Mouse (Mus musculus) heart, adult 2 months (tissue): ENCODE results near the gene Exoc1. TPM values are rescaled to one million over a fixed set of nuclear protein-coding genes. Genes with fewer than 3 reads are reported as not detected.
A peak's percentile ranks its signal among the peaks of the same experiment; 100 is the strongest.

Experiments used
- DNase-seq, 2 experiments: peaks; one replicate each; pipeline ENCODE4 v3.0.0; 2021
- H3K27ac ChIP-seq: fragments of 200-600 bp; 2 replicates; pipeline ENCODE4 v1.8.1; 2022
- H3K27me3 ChIP-seq: fragments of 200-500 bp; 2 replicates; pipeline ENCODE4 v1.6.1; 2012; ENCODE audit warnings: mild to moderate bottlenecking, low read length, inconsistent platforms, mixed read lengths; ENCODE audit not compliant: control insufficient read depth, insufficient read depth
- H3K36me3 ChIP-seq: fragments of 200-500 bp; 2 replicates; pipeline ENCODE4 v1.6.1; 2012; ENCODE audit warnings: low read length, inconsistent platforms; ENCODE audit not compliant: control insufficient read depth, insufficient read depth
- H3K4me1 ChIP-seq: fragments of 200-500 bp; 2 replicates; pipeline ENCODE4 v1.6.1; 2011; ENCODE audit warnings: low read length; ENCODE audit not compliant: control insufficient read depth, insufficient read depth
- H3K4me3 ChIP-seq: fragments of 200-600 bp; 2 replicates; pipeline ENCODE4 v1.8.1; 2022
- H3K79me2 ChIP-seq: fragments of 200-500 bp; replicated peaks from 2 replicates; pipeline ENCODE4 v1.6.1; 2012; ENCODE audit warnings: mild to moderate bottlenecking, inconsistent platforms, low read length, moderate library complexity, mixed read lengths; ENCODE audit not compliant: control insufficient read depth, insufficient read depth
- H3K9ac ChIP-seq: fragments of 200-500 bp; 2 replicates; pipeline ENCODE4 v1.6.1; 2012; ENCODE audit warnings: low read depth, mild to moderate bottlenecking, control low read depth, inconsistent platforms, low read length, mixed read lengths
- CTCF ChIP-seq: fragments of 200-600 bp; IDR thresholded peaks from 2 replicates; pipeline ENCODE4 v1.8.1; 2022; ENCODE audit warnings: antibody characterized with exemption, mild to moderate bottlenecking, moderate library complexity
- EP300 ChIP-seq: fragments of 200-500 bp; IDR thresholded peaks from 2 replicates; pipeline ENCODE4 v1.6.1; 2011; ENCODE audit warnings: low read depth, low read length, control low read depth; ENCODE audit not compliant: insufficient read depth
- POLR2A ChIP-seq: fragments of 200-500 bp; IDR thresholded peaks from 2 replicates; pipeline ENCODE4 v1.6.1; 2011; ENCODE audit warnings: mild to moderate bottlenecking, low read depth, low read length, control low read depth; ENCODE audit not compliant: insufficient read depth
- WGBS: fragments of 180-500 bp; shearing (Covaris S2); methylation state at CpG from one replicate; pipeline ENCODE4 v1.1.7; 2018; 5-methylcytosine and 5-hydroxymethylcytosine counted together
- intact Hi-C: fragments of 180-260 bp; cut with DNase I; formaldehyde crosslinking; loops from one replicate; pipeline ENCODE4 v1.15.1; 2025
- polyA plus RNA-seq: library from polyadenylated mRNA; depleted of rRNA; stranded (reverse); fragments of >200 nt; gene quantifications from 2 replicates; pipeline ENCODE4 v1.2.3, GENCODE M21; 2012
- total RNA-seq, 2 experiments: library from RNA; stranded (reverse); gene quantifications; 2 replicates each; pipeline ENCODE4 v1.2.3; 2021

The Exoc1 gene
- total and polyA plus RNA-seq, 3 experiments, result 9.0 to 15.2 (median 11.2) TPM

DNA sequence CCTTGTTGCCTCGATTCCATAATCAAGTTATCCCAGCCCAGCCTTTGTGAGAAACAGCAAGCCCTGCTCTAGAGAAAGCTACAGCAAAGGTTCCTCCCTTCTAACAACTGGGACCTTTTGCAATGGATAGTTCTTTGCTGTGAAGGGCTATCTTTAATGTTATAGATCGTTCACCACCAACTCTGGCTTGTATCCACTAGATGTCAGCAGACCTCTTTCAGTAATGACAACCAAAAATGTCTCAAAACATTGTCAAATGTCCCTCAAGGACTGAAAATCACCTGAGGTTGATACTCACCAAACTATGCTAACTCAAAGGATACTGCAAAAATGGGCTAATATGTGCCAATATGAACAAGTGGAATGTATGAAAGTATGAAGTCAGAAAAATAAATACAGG, 3.3 kb upstream of the Exoc1 start:
- Histone ChIP-seq H3K27ac (no peak overlapping the region), H3K27me3 (no peaks in the 10 kb centered on the region), H3K79me2 (no peaks in the 10 kb centered on the region), H3K4me3 (no peak overlapping the region), H3K4me1 (no peaks in the 10 kb centered on the region; the same call in none of the 2 replicates), H3K36me3 (no peaks in the 10 kb centered on the region; the same call in 1 of the 2 replicates), H3K9ac (no peak overlapping the region)
- intact Hi-C loops, result loop anchor here (5.0 kb wide), 2 partner anchors 61 to 384 kb away; partner anchors contain the start of genes Cep135 and Srd5a3
- no peak for DNase-seq
- TF ChIP-seq CTCF (peak; percentile 47), POLR2A (no peak)
- 18% methylated on average over 2 of the region's 2 CpGs for WGBS

GRCm38 (mm10) chr5:76529704-76530066, 574 bp downstream of the Exoc1 start:
- 4% methylated on average over 9 of the region's 9 CpGs for WGBS
- intact Hi-C loops, result loop anchor here (5.0 to 10.0 kb wide), 3 partner anchors 58 to 387 kb away; partner anchors contain the start of genes Cep135, Clock and Srd5a3

DNA sequence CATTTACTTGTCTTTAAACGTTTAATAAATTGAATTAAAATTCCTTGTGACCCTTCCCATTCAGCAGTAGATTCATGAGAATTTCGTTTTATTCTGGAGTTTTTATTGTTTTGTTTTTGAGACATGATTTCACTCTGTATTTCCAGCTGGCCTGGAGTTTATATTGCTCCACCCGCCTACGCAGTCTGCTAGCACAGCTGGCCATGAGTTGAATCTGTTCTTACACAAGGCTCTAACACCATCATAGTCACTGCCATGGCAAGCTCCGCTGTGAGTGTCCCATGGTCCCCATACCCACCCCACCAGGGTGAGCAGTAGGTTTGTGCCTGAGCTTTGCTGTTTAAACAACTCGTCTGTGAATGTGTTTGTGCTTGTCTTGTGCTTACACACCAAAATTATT, 4.1 kb downstream of the Exoc1 start:
- Histone ChIP-seq H3K36me3 (no peaks in the 10 kb centered on the region; the same call in none of the 2 replicates), H3K27ac (peak overlapping the region; percentile 19; the same call in 1 of the 2 replicates), H3K9ac (no peak overlapping the region), H3K27me3 (no peaks in the 10 kb centered on the region), H3K4me1 (peaks cover 5% of the 10 kb centered on the region; the same call in 1 of the 2 replicates), H3K4me3 (no peak overlapping the region), H3K79me2 (no peaks in the 10 kb centered on the region)
- intact Hi-C loops, result loop anchor here (10.0 kb wide), 1 partner anchor 228 kb away; the partner anchor contains the start of gene Clock
- no peak for TF ChIP-seq CTCF
- no peak for TF ChIP-seq POLR2A
- TF ChIP-seq EP300, result no peak
- 70% methylated on average over 6 of the region's 6 CpGs for WGBS
- DNase-seq, result peak; percentile 43 to 47

More at GRCm38 (mm10) chr5:76529704-76530066, 574 bp downstream of the Exoc1 start:
- H3K36me3 ChIP-seq, result no peaks in the 10 kb centered on the region; the same call in none of the 2 replicates
- H3K79me2 ChIP-seq, result no peaks in the 10 kb centered on the region
- peak overlapping the region; percentile 78 for H3K9ac ChIP-seq
- TF ChIP-seq CTCF (no peak), EP300 (no peak), POLR2A (no peak)
- H3K27ac ChIP-seq, result peak overlapping the region; percentile 78
- DNase-seq, result no peak
- peak overlapping the region; percentile 94 for H3K4me3 ChIP-seq
- peaks cover 5% of the 10 kb centered on the region; the same call in 1 of the 2 replicates for H3K4me1 ChIP-seq
- no peaks in the 10 kb centered on the region for H3K27me3 ChIP-seq

GRCm38 (mm10) chr5:76536231-76536630, 7.1 kb downstream of the Exoc1 start:
- Histone ChIP-seq H3K4me3 (no peak overlapping the region), H3K27me3 (no peaks in the 10 kb centered on the region), H3K4me1 (peaks cover 5% of the 10 kb centered on the region; the same call in 1 of the 2 replicates), H3K79me2 (no peaks in the 10 kb centered on the region), H3K9ac (no peak overlapping the region), H3K36me3 (no peaks in the 10 kb centered on the region; the same call in none of the 2 replicates), H3K27ac (no peak overlapping the region)
- intact Hi-C loops, result loop anchor here (10.0 kb wide), 1 partner anchor 231 kb away; the partner anchor contains the start of gene Clock
- DNase-seq, result no peak
- WGBS, result 68% methylated on average over 1 of the region's 1 CpGs
- TF ChIP-seq EP300 (no peak), POLR2A (no peak), CTCF (no peak)

DNA sequence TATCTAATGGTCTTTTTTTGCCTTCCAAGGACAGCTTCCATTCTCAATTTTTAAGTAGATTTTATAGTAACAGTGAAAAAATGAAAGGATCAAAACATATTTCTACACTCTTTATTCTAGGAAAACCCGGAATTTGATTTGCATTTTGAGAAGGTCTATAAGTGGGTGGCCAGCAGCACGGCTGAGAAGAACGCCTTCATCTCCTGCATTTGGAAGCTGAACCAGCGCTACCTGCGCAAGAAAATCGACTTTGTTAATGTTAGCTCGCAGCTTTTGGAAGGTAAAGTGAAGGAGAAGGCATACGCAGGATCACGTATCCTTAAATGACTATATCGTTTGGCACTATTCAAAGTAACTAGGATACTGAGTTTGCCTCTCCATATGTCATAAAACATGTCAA, 8.5 kb downstream of the Exoc1 start:
- Histone ChIP-seq H3K27ac (no peak overlapping the region), H3K9ac (no peak overlapping the region), H3K36me3 (no peaks in the 10 kb centered on the region; the same call in none of the 2 replicates), H3K4me1 (peaks cover 3% of the 10 kb centered on the region; the same call in 1 of the 2 replicates), H3K27me3 (no peaks in the 10 kb centered on the region), H3K79me2 (no peaks in the 10 kb centered on the region), H3K4me3 (no peak overlapping the region)
- WGBS, result 95% methylated on average over 10 of the region's 10 CpGs
- TF ChIP-seq CTCF, result no peak
- no peak for TF ChIP-seq EP300
- no peak for TF ChIP-seq POLR2A
- DNase-seq, result no peak
- intact Hi-C loops, result loop anchor here (10.0 kb wide), 1 partner anchor 233 kb away; the partner anchor contains the start of gene Clock

DNA sequence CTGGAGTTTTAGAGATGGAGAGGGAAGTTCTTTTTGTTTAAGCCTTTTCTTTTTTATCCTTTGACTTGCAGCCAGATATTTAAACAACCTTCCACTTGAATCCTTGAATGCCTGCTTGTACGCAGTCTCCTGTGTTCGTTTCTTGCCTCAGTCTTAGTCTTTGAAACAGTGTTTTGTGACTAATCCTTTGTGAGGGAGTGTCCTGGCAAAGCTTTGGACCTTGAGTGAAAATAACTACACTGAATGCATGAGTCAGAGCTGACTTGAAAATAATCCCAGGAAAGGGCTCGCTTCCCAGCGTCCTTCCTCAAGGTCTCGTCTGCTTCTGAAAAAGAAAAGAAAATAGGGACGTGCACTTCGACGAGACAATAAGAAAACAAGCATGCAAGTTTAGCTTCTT, 11.1 kb downstream of the Exoc1 start:
- TF ChIP-seq CTCF (no peak), POLR2A (no peak), EP300 (no peak)
- Histone ChIP-seq H3K36me3 (no peaks in the 10 kb centered on the region; the same call in none of the 2 replicates), H3K27me3 (no peaks in the 10 kb centered on the region), H3K27ac (peak overlapping the region; percentile 57), H3K79me2 (no peaks in the 10 kb centered on the region), H3K4me3 (peak overlapping the region; percentile 11; the same call in 1 of the 2 replicates), H3K4me1 (no peaks in the 10 kb centered on the region), H3K9ac (peak overlapping the region; percentile 53; the same call in 1 of the 2 replicates)
- intact Hi-C loops, result loop anchor here (5.0 kb wide), 1 partner anchor 678 kb away; no protein-coding TSS in a partner anchor
- peak in 1 of 2 experiments; percentile 39 for DNase-seq
- 39% methylated on average over 8 of the region's 8 CpGs for WGBS
